Mouse (Mus musculus): ENCODE measurements at regions not wholly inside any gene's neighbourhood (a gene's known extent, or its start where the extent isn't known, plus 50 kb on each side); places are given as distances from the start of the nearest gene placed in this dataset.
A peak's percentile ranks its signal among the peaks of the same experiment; 100 is the strongest.

DNA sequence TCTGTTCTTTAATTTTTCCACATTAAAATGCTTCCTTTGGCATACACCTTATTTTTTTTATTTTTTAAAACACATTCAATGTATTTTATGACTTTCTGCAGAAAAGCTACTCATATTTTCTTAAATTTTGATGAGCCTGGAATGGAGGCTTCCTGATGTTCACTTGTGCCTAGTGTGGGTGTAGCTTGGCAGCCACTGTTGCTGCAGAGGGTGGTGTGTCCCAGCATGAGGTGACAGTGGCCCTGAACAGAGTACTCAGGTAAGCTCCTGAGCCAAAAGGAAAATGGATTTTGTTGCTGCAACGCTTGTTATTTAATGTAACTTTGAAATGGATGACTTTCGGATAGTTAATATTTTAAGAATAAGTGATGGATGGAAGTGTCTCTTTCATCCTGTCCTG, 170.6 kb downstream of the Eipr1 start:
- CTCF ChIA-PET = no interaction called here
- in situ Hi-C loops (cut with MboI; ENCODE audit: low pct_unique_long_range_greater_than_20kb) = no loop called here
- H3K27me3 ChIP-seq = peaks cover 8% of the 10 kb centered on the region
- ATAC-seq = no peak
- no peak for TF ChIP-seq CTCF (IDR thresholded peaks at IDR 0.05)
- DNase-seq (ENCODE audit: low read depth, low spot score) = no peak
- POLR2A ChIA-PET = no interaction called here

DNA sequence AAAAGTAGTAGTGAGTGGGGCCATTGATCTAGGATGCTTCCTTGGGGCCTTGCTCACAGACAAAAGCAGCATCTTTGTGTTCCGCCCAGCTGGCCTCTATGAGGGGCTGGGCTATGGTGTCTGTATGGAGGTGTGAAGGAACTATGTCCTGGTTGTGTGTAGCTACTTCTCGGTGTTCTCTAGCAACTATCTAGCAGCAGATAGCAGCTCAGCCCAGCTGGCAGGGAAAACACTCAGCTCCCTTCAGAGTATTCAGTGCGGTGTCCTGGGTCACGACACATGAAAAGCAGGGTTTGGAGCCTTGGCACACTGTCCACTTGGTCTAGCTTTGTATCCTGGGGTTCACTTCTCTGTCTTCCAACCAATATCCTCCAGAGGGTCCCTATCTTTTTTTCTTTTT, 173.6 kb downstream of the Eipr1 start:
- DNase-seq (ENCODE audit: low read depth, low spot score) (no peak), ATAC-seq (no peak)
- peaks cover 20% of the 10 kb centered on the region for H3K27me3 ChIP-seq
- CTCF ChIA-PET = no interaction called here
- in situ Hi-C loops (cut with MboI; ENCODE audit: low pct_unique_long_range_greater_than_20kb) = no loop called here
- no peak for TF ChIP-seq CTCF (IDR thresholded peaks at IDR 0.05)
- POLR2A ChIA-PET = no interaction called here

DNA sequence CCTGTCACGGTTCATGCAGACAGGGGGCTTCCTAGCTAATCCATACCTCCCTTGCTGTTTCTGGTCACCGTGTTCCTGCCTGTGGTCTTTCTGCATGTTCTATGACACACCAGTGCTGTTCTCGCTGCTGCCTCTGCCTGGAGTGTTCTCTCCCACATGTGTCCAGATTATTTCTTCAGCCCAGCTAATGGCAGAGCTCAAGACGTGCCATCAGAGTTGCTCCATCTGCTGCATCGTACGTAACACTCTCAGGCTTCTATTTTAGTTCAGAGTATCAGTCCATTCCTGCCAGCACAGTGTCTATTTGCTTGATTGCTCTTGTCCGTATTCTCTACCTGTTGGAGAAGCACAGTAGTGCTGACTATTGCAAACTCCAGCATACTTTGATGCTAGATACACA, 188.3 kb downstream of the Eipr1 start:
- ChIA-PET CTCF (no interaction called here), POLR2A (no interaction called here)
- TF ChIP-seq CTCF (IDR thresholded peaks at IDR 0.05) = no peak

DNA sequence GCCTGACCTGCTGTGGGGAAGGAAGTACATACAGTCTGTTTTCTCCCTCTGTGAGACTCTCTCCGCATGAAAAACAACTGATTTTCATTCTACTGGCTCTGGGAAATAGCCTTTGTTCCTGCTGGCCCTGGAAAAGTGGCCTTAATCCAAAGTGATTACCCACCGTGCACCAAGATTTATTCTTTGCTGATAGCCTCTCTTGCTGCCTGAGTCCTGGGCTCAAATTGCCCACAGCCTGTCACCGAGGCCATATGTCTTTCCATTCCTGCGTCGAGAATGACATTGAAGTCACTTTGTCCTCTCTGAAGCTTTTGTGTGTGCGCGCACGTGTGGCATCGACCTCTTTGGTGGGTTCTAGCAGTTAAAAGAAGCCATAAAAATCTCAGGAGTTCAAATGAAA, 197.3 kb downstream of the Eipr1 start:
- no peak for TF ChIP-seq CTCF (IDR thresholded peaks at IDR 0.05)
- in situ Hi-C loops (cut with MboI; ENCODE audit: low pct_unique_long_range_greater_than_20kb) = no loop called here
- DNase-seq (ENCODE audit: low read depth, low spot score) (no peak), ATAC-seq (no peak)
- CTCF ChIA-PET = no interaction called here
- POLR2A ChIA-PET = no interaction called here
- H3K27me3 ChIP-seq = peaks cover 2% of the 10 kb centered on the region

More for the DNA sequence above, 188.3 kb downstream of the Eipr1 start:
- in situ Hi-C loops (cut with MboI; ENCODE audit: low pct_unique_long_range_greater_than_20kb) = no loop called here
- peaks cover 10% of the 10 kb centered on the region for H3K27me3 ChIP-seq
- DNase-seq (ENCODE audit: low read depth, low spot score) = no peak
- ATAC-seq = no peak

DNA sequence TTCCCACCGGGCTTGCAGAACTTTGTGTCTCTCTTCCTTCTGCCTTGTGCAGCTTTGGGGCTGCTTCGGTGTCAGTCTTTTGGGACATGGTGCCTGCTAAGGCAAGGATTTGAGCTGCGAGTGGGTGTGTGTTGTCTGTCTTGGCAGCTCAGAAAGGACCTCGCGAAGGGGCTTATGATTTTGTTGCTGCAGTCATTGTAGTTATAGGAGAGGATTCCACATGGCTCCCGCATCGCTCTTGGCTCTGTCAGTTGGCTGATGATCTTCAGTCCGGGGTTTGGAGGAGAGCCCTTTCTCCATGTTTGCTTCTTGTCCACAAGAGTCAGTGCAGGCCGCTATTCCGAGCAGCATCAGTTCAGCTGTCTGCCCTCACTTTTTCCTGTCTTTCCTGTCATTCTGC, 197.7 kb downstream of the Eipr1 start:
- DNase-seq (ENCODE audit: low read depth, low spot score) (no peak), ATAC-seq (no peak)
- ChIA-PET CTCF (no interaction called here), POLR2A (no interaction called here)
- TF ChIP-seq CTCF (IDR thresholded peaks at IDR 0.05) = no peak
- in situ Hi-C loops (cut with MboI; ENCODE audit: low pct_unique_long_range_greater_than_20kb) = no loop called here
- H3K27me3 ChIP-seq = no peaks in the 10 kb centered on the region

DNA sequence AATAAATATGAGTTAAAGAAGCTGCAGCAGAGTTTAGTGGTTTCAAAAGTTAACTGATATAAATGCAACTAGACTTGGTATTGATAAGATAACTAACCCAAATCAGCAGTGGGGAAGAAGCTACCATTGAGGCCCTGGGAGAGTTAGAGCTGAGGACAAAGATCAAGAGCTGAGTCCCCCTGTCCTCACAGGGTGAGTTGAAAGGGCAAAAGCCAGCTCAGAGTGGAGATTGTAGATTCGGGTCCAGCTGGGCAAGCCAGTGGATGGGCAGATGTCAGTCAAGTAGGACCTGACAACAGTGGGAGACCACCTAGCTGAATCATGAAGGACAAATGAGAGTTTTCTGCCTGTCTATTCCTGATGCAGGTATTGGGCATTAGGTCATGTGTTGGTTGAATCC, 205.6 kb downstream of the Eipr1 start:
- ATAC-seq (no peak), DNase-seq (ENCODE audit: low read depth, low spot score) (no peak)
- ChIA-PET POLR2A (no interaction called here), CTCF (no interaction called here)
- no peaks in the 10 kb centered on the region for H3K27me3 ChIP-seq
- no peak for TF ChIP-seq CTCF (IDR thresholded peaks at IDR 0.05)
- in situ Hi-C loops (cut with MboI; ENCODE audit: low pct_unique_long_range_greater_than_20kb) = no loop called here

DNA sequence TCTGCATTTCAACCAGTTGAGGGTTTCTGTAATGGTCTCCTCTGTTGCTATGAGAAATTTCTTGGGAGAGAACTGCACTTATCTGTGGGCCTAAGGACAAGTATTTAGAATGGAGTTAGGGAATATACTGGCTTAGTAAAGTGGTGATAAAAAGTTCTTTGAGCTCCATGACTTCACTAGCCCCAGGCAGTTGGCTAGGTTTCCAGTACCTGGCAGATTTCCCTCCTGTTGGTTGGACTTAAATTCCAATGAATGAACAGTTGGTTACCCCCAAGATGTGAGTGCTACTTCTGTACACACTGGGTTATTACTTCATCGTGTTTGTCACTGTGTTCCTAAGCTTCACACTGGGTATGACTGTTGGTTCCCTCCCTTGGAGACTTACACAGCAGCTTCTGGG, 207.1 kb downstream of the Eipr1 start:
- DNase-seq (ENCODE audit: low read depth, low spot score) (peak; percentile 7), ATAC-seq (no peak)
- ChIA-PET POLR2A (no interaction called here), CTCF (no interaction called here)
- no peaks in the 10 kb centered on the region for H3K27me3 ChIP-seq
- in situ Hi-C loops (cut with MboI; ENCODE audit: low pct_unique_long_range_greater_than_20kb) = no loop called here
- no peak for TF ChIP-seq CTCF (IDR thresholded peaks at IDR 0.05)

DNA sequence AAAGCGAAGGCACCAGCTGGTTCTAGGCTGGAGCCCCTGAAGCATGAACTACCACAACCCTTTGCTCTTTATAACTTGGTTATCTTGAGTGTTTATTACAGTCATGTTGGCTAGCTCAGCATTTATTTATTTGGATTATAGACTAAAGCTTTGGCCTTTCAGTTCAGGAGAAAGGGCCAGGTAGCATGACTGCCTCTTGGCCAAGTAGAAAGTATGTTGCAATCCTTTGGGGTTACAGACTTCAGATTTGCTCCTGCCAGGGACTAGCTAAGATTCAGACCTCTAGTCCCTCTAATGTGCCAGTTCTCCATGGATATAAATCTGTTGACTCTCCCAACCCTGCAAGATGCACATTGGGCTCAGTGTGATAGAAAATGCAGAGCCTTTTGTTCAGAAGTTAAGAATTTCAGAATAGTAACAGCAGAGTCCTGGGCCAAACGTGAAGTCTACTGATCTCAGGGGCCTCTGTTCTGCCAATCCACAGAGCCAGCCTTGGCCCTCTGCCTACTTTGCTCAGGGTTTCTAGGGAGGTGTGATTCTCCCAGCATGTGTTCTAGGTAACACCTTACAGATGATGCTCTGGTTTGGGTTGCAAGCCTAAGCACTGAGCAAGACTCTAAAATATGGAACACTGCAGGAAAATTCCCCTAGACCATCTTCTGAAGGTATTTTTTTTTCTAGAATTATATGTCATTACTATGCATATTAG, 218.2 kb downstream of the Eipr1 start:
- H3K27me3 ChIP-seq = no peaks in the 10 kb centered on the region
- no peak for TF ChIP-seq CTCF (IDR thresholded peaks at IDR 0.05)
- in situ Hi-C loops (cut with MboI; ENCODE audit: low pct_unique_long_range_greater_than_20kb) = no loop called here
- ChIA-PET CTCF (no interaction called here), POLR2A (no interaction called here)
- DNase-seq (ENCODE audit: low read depth, low spot score) = no peak
- no peak for ATAC-seq

DNA sequence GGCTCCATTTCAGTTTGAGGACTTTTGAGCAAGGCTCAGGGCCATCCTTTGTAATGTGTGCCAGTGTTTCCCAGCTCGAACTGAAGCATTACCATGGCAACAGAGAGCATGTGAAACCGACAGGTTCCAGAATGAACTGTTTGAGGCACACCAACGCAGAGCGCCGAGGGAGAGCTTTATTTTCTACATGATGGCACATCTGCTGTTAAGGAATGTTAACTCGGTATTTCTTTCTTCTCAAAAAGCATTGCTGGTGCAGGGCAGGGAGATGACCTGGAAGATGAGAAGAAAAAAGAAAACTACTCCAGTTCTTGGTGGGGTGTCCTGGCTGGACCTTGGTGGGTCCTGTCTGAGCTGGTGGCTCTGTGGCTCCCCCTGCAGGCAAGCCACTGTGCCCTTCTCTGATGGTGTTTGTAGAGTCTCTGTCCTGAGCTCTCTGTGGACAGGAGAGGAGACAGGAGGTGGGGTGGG, 223.0 kb downstream of the Eipr1 start:
- ATAC-seq = no peak

DNA sequence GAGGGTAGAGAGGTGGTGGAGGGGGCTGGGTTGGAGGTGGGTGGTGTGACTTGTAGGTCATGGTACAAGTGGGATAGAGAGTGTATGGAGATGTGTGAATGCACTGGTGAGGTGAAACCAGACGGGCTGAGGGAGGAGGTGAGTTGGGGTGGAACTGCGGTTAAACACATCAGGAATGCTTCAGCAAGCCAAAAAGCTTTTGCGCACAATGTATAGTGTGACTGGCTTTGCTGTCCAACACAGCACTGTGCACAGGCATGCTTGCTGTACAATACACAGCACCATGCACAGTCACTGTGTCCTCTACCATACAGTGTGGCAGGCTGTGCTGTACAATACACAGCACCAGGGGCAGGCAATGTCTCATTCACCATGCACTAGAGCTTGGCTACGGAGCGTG, 223.6 kb downstream of the Eipr1 start:
- in situ Hi-C loops (cut with MboI; ENCODE audit: low pct_unique_long_range_greater_than_20kb) = no loop called here
- POLR2A ChIA-PET = no interaction called here
- no peaks in the 10 kb centered on the region for H3K27me3 ChIP-seq
- DNase-seq (ENCODE audit: low read depth, low spot score) (no peak), ATAC-seq (no peak)
- no peak for TF ChIP-seq CTCF (IDR thresholded peaks at IDR 0.05)
- CTCF ChIA-PET = no interaction called here

More for the DNA sequence above, 223.0 kb downstream of the Eipr1 start:
- TF ChIP-seq CTCF (IDR thresholded peaks at IDR 0.05) = peak; percentile 17
- POLR2A ChIA-PET = no interaction called here
- no peaks in the 10 kb centered on the region for H3K27me3 ChIP-seq
- CTCF ChIA-PET = no interaction called here
- no peak for DNase-seq (ENCODE audit: low read depth, low spot score)
- in situ Hi-C loops (cut with MboI; ENCODE audit: low pct_unique_long_range_greater_than_20kb) = no loop called here

DNA sequence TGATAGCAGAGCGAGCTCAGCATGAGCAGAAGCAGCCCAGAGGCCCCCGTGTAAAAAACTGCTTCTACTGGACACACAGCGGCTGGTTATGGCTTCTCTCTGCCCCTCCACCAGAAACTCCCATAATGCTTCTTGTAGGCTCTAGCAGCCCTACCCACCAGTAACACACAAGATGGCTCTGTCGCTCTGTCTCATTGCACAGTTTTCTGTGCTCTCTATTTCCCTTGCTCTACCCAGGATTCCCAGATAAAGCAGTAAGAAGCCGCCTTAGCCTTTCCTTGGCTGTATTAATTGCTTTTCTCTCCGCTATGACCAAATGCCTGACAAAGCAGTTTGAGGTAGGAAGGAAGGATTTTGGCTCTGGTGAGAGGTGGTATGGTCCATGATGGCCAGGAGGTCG, 228.1 kb downstream of the Eipr1 start:
- DNase-seq (ENCODE audit: low read depth, low spot score) (no peak), ATAC-seq (no peak)
- H3K27me3 ChIP-seq = no peaks in the 10 kb centered on the region
- in situ Hi-C loops (cut with MboI; ENCODE audit: low pct_unique_long_range_greater_than_20kb) = no loop called here
- ChIA-PET CTCF (no interaction called here), POLR2A (no interaction called here)
- TF ChIP-seq CTCF (IDR thresholded peaks at IDR 0.05) = no peak

DNA sequence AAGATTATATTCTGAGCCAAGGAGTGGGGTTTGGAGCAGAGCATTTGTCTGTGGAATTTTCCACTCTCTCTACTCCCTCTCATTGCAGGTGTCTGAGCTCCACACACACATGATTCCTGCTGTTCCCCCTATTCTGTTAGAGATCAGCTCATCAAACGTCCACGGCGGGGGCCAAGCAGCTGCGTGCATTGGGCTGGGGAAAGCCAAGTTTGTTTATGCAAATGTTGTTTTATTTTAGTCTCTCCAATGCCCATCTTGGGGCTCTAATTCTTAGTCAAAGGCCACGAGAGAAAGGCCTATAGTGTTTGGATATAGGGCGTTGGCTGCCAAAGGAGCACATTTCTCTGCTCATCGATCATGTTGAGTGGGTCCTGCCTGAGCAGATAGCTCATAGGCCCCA, 234.6 kb downstream of the Eipr1 start:
- ATAC-seq = no peak
- POLR2A ChIA-PET = no interaction called here
- no peak for TF ChIP-seq CTCF (IDR thresholded peaks at IDR 0.05)
- DNase-seq (ENCODE audit: low read depth, low spot score) = no peak
- H3K27me3 ChIP-seq = no peaks in the 10 kb centered on the region
- in situ Hi-C loops (cut with MboI; ENCODE audit: low pct_unique_long_range_greater_than_20kb) = no loop called here
- CTCF ChIA-PET = no interaction called here

All from Patski (cell line).